Mouse (Mus musculus) limb, embryonic 10.5 days (tissue): ENCODE data around the gene Prrc2b. TPM values are rescaled to one million over a fixed set of nuclear protein-coding genes. Genes with fewer than 3 reads are reported as not detected.

Experiments
- DNase-seq: peaks from one replicate; pipeline ENCODE4 v3.0.0-alpha.2; 2017; ENCODE audit warnings: low spot score
- H3K27ac ChIP-seq: fragments of 300-500 bp; sonication (generic); 2 replicates; pipeline ENCODE4 v1.5.1; 2016; ENCODE audit warnings: mild to moderate bottlenecking
- H3K27me3 ChIP-seq: fragments of 300-500 bp; sonication (generic); 2 replicates; pipeline ENCODE4 v1.6.1; 2016; ENCODE audit warnings: low read depth, mild to moderate bottlenecking; ENCODE audit not compliant: poor library complexity, severe bottlenecking
- H3K36me3 ChIP-seq: fragments of 300-500 bp; sonication (generic); 2 replicates; pipeline ENCODE4 v1.6.1; 2016; ENCODE audit warnings: mild to moderate bottlenecking, moderate library complexity
- H3K4me1 ChIP-seq: fragments of 300-500 bp; sonication (generic); 2 replicates; pipeline ENCODE4 v1.6.1; 2016
- H3K4me3 ChIP-seq: fragments of 300-500 bp; sonication (generic); 2 replicates; pipeline ENCODE4 v1.5.1; 2016; ENCODE audit warnings: mild to moderate bottlenecking, moderate library complexity
- H3K9me3 ChIP-seq: fragments of 300-500 bp; sonication (generic); replicated peaks from 2 replicates; pipeline ENCODE4 v1.6.1; 2016; ENCODE audit warnings: mild to moderate bottlenecking
- WGBS: fragments of 180-500 bp; shearing (Covaris S2); methylation state at CpG from one replicate; pipeline ENCODE4 v1.1.7; 2016; 5-methylcytosine and 5-hydroxymethylcytosine counted together
- polyA plus RNA-seq: library from polyadenylated mRNA; unstranded; fragments of >200 nt; fragmentation: Nextera tagmentation; extraction: Ambion mirVana; gene quantifications from 2 replicates; pipeline ENCODE4 v1.2.1, GENCODE M21; 2016

Gene Prrc2b
- polyA plus RNA-seq, 1 experiment from 2014 or later = 80.3 TPM

- no peaks in the 10 kb centered on the region for H3K27me3 ChIP-seq
- H3K36me3 ChIP-seq = peaks cover 26% of the 10 kb centered on the region; the same call in 1 of the 2 replicates
- no peaks in the 10 kb centered on the region for H3K9me3 ChIP-seq
- no peak for DNase-seq
- H3K27ac ChIP-seq = no peak overlapping the region
- H3K4me1 ChIP-seq = peaks cover 80% of the 10 kb centered on the region
- no peak overlapping the region for H3K4me3 ChIP-seq
- 67% methylated on average over 5 of the region's 5 CpGs for WGBS
Observed at GRCm38 (mm10) chr2:32169292-32169691, 18.4 kb downstream of the Prrc2b start.

- H3K36me3 ChIP-seq = peaks cover 28% of the 10 kb centered on the region
- no peaks in the 10 kb centered on the region for H3K9me3 ChIP-seq
- no peaks in the 10 kb centered on the region for H3K27me3 ChIP-seq
- H3K4me3 ChIP-seq = no peak overlapping the region
- 0 out of 2 replicates have a peak overlapping the region, but pooled peaks have one; percentile 43 for H3K27ac ChIP-seq
- WGBS = 73% methylated on average over 8 of the region's 8 CpGs
- DNase-seq = no peak
- peaks cover 81% of the 10 kb centered on the region for H3K4me1 ChIP-seq
Observed at GRCm38 (mm10) chr2:32170010-32170409, 19.1 kb downstream of the Prrc2b start.

GRCm38 (mm10) chr2:32171658-32172433, 21.0 kb downstream of the Prrc2b start:
- 92% methylated on average over 14 of the region's 14 CpGs for WGBS

GRCm38 (mm10) chr2:32174170-32174741, 23.4 kb downstream of the Prrc2b start:
- WGBS = 18% methylated on average over 13 of the region's 13 CpGs
- peaks cover 39% of the 10 kb centered on the region for H3K36me3 ChIP-seq
- DNase-seq = peak; percentile 59
- peak overlapping the region; percentile 3; the same call in 1 of the 2 replicates for H3K4me3 ChIP-seq
- no peaks in the 10 kb centered on the region for H3K27me3 ChIP-seq
- H3K4me1 ChIP-seq = peaks cover 69% of the 10 kb centered on the region
- peak overlapping the region; percentile 76 for H3K27ac ChIP-seq
- no peaks in the 10 kb centered on the region for H3K9me3 ChIP-seq

More at GRCm38 (mm10) chr2:32171658-32172433, 21.0 kb downstream of the Prrc2b start:
- no peak for DNase-seq
- Histone ChIP-seq H3K36me3 (peaks cover 35% of the 10 kb centered on the region), H3K27ac (no peak overlapping the region), H3K9me3 (no peaks in the 10 kb centered on the region), H3K4me1 (peaks cover 77% of the 10 kb centered on the region), H3K4me3 (no peak overlapping the region), H3K27me3 (no peaks in the 10 kb centered on the region)

GRCm38 (mm10) chr2:32175051-32175466, 24.2 kb downstream of the Prrc2b start:
- H3K27me3 ChIP-seq = no peaks in the 10 kb centered on the region
- no peak for DNase-seq
- 59% methylated on average over 7 of the region's 7 CpGs for WGBS
- H3K9me3 ChIP-seq = no peaks in the 10 kb centered on the region
- peaks cover 37% of the 10 kb centered on the region for H3K36me3 ChIP-seq
- H3K4me3 ChIP-seq = no peak overlapping the region
- H3K4me1 ChIP-seq = peaks cover 61% of the 10 kb centered on the region
- peak overlapping the region; percentile 76 for H3K27ac ChIP-seq

- Histone ChIP-seq H3K9me3 (no peaks in the 10 kb centered on the region), H3K36me3 (peaks cover 38% of the 10 kb centered on the region), H3K4me1 (peaks cover 59% of the 10 kb centered on the region), H3K4me3 (no peak overlapping the region), H3K27me3 (no peaks in the 10 kb centered on the region), H3K27ac (peak overlapping the region; percentile 76; the same call in 1 of the 2 replicates)
- 94% methylated on average over 6 of the region's 6 CpGs for WGBS
- no peak for DNase-seq
Observed at GRCm38 (mm10) chr2:32175508-32175907, 24.6 kb downstream of the Prrc2b start.

- no peak overlapping the region for H3K27ac ChIP-seq
- H3K4me3 ChIP-seq = no peak overlapping the region
- H3K9me3 ChIP-seq = no peaks in the 10 kb centered on the region
- WGBS = 48% methylated on average over 3 of the region's 3 CpGs
- H3K4me1 ChIP-seq = peaks cover 60% of the 10 kb centered on the region
- DNase-seq = no peak
- no peaks in the 10 kb centered on the region for H3K27me3 ChIP-seq
- H3K36me3 ChIP-seq = peaks cover 35% of the 10 kb centered on the region
Observed at GRCm38 (mm10) chr2:32176848-32177247, 26.0 kb downstream of the Prrc2b start.

- 86% methylated on average over 11 of the region's 11 CpGs for WGBS
- H3K4me1 ChIP-seq = peaks cover 58% of the 10 kb centered on the region
- H3K27ac ChIP-seq = no peak overlapping the region
- H3K27me3 ChIP-seq = no peaks in the 10 kb centered on the region
- no peak overlapping the region for H3K4me3 ChIP-seq
- DNase-seq = no peak
- H3K9me3 ChIP-seq = no peaks in the 10 kb centered on the region
- peaks cover 38% of the 10 kb centered on the region for H3K36me3 ChIP-seq
Observed at GRCm38 (mm10) chr2:32177397-32178060, 26.6 kb downstream of the Prrc2b start.

GRCm38 (mm10) chr2:32179363-32179762, 28.5 kb downstream of the Prrc2b start:
- peaks cover 44% of the 10 kb centered on the region for H3K4me1 ChIP-seq
- no peak for DNase-seq
- H3K27me3 ChIP-seq = no peaks in the 10 kb centered on the region
- no peak overlapping the region for H3K27ac ChIP-seq
- peaks cover 57% of the 10 kb centered on the region for H3K36me3 ChIP-seq
- no peaks in the 10 kb centered on the region for H3K9me3 ChIP-seq
- no peak overlapping the region for H3K4me3 ChIP-seq
- 83% methylated on average over 6 of the region's 6 CpGs for WGBS

GRCm38 (mm10) chr2:32180127-32180526, 29.2 kb downstream of the Prrc2b start:
- Histone ChIP-seq H3K27me3 (no peaks in the 10 kb centered on the region), H3K4me3 (no peak overlapping the region), H3K4me1 (peaks cover 36% of the 10 kb centered on the region), H3K9me3 (no peaks in the 10 kb centered on the region), H3K36me3 (peaks cover 60% of the 10 kb centered on the region), H3K27ac (no peak overlapping the region)
- no peak for DNase-seq
- 95% methylated on average over 12 of the region's 12 CpGs for WGBS

GRCm38 (mm10) chr2:32181364-32181763, 30.5 kb downstream of the Prrc2b start:
- WGBS = 82% methylated on average over 5 of the region's 5 CpGs
- peaks cover 30% of the 10 kb centered on the region for H3K4me1 ChIP-seq
- H3K36me3 ChIP-seq = peaks cover 66% of the 10 kb centered on the region

GRCm38 (mm10) chr2:32182119-32182518, 31.2 kb downstream of the Prrc2b start:
- DNase-seq = no peak
- peaks cover 74% of the 10 kb centered on the region for H3K36me3 ChIP-seq
- H3K4me1 ChIP-seq = peaks cover 23% of the 10 kb centered on the region
- no peaks in the 10 kb centered on the region for H3K9me3 ChIP-seq
- no peak overlapping the region for H3K27ac ChIP-seq
- no peaks in the 10 kb centered on the region for H3K27me3 ChIP-seq
- no peak overlapping the region for H3K4me3 ChIP-seq
- WGBS = 87% methylated on average over 9 of the region's 9 CpGs

More at GRCm38 (mm10) chr2:32181364-32181763, 30.5 kb downstream of the Prrc2b start:
- no peak overlapping the region for H3K4me3 ChIP-seq
- no peaks in the 10 kb centered on the region for H3K27me3 ChIP-seq
- DNase-seq = no peak
- H3K9me3 ChIP-seq = no peaks in the 10 kb centered on the region
- no peak overlapping the region for H3K27ac ChIP-seq
